Mouse (Mus musculus) ovary, postnatal 10 days (tissue): ENCODE data around the gene Olfr78.

Source experiments
- DNase-seq: peaks from one replicate; pipeline ENCODE4 v3.0.0; 2022; ENCODE audit warnings: low spot score

Gene Olfr78

DNA sequence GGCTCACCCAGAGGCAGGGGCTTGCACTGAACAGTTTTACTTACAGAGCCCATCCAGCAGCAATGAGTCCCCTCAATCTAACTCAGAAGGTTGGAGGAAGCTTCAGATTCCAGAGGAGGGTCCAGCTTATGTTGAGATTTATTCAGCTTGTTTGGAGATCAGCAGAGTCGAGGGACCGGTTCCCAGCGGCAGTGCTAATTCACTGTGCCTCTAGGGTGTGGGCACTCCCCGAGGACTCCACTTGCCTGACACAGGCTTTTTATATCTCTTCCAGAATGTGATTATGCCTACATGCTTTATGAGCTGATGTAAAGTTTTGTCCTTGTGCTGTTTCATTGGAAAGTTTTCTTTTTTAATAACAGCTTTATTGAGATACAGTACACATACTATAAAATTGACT lies at the start of gene Olfr78, which contains the start of gene Olfr560:
Gene Olfr78 (minus strand): TSS at position 206 of the 400 bp plus-strand sequence.
Gene Olfr560 (minus strand): TSS at position 101 of the 400 bp plus-strand sequence.
- no peak for DNase-seq

DNA sequence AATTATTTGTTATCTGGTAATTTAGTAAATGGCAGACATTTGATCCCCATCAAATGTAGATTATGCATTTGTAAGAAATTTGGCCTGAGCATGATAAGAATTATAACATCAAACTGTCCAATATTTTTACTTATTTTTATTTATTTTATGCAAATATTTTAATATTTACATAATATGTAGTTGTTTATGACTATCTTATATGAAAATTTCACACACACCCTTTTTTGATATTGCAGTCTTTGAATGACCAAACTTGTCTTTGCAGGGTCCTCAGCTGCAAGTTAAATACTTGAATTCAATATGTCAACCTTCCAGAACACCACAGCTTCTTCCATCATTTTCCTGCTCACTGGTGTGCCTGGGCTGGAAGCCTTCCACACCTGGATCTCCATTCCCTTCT lies 43.9 kb upstream of the Olfr78 start, which contains the start of gene Olfr564:
Gene Olfr564 (plus strand): TSS at position 301 of the 400 bp plus-strand sequence.
- DNase-seq = no peak

DNA sequence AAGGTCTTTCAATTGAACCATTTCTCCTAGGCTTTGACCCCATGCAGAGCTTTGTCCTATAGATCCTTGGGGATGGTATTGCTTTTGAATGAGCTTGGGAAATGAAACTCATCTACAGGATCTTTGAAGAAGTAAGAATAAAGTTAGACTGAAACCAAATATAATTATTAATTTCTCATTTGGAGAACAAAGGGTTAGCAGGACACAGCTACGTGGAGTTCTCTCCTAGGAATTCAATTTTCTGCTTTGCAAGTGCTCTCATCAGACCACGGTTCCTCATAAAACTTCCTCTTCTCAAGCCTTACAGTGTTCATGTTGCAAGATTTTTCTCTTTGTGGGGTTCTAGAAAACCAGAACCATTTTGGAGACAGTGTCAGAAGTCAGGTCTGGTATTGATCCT lies 11.7 kb upstream of the Olfr78 start, which contains the start of gene Olfr561:
Gene Olfr561 (plus strand): TSS at position 301 of the 400 bp plus-strand sequence.
- DNase-seq = no peak

DNA sequence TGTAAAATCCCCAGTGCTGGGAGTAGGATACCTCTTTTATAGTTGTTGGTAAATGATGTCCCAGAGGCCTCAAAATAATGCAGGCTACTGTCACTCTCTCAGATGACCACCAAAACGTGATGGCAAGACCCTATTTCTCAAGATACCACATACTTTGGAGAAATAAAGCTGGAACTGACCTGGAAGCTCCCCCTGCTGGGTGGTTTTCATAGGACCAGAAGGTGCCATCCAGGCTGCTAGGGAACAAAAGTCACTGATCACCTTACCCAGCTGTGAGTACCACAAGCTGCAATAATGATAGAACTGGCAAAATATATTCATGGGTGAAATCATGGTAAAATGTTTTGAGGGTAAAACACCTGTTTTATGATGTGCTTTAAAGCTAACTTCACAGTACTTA lies 7.2 kb downstream of the Olfr78 start:
- no peak for DNase-seq

DNA sequence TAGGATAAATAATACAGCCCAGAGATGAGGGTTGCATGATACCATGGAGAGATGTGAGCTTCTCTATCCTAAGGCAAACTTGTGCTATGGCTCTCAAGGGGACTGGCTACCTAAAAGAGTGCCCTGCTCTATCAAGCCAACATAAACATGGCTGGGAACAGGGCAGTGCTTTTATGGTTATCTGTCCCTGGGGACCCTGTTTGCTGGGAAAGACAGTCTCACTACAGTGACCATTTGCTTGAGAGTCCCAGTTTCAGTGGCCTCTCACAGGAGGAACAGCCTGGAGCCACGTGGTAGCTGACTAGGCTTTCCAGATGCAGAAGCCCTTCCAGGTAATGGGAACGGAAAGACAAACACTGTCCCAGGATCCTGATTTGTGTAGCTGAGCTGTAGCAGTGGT lies 21.6 kb downstream of the Olfr78 start:
- DNase-seq = no peak

DNA sequence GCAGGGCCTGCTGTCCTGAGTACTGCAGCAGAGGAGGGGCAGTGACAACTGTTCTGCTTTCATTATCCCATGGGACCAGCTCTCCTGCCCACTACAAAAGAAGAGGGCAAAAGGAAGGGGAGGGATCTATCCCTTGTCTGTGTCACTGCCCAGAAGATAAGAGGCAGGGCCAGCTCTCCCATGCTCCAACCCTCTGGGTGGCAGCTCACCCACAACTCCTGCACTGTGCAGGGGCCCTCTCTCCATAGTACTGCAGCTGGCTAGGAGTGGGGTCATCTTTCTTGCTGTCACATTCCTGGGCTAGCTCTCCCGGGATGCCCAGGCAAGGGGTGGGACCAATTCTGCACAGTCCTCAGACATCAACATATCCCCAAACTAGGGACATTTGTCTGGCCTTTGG lies 25.5 kb downstream of the Olfr78 start:
- no peak for DNase-seq

DNA sequence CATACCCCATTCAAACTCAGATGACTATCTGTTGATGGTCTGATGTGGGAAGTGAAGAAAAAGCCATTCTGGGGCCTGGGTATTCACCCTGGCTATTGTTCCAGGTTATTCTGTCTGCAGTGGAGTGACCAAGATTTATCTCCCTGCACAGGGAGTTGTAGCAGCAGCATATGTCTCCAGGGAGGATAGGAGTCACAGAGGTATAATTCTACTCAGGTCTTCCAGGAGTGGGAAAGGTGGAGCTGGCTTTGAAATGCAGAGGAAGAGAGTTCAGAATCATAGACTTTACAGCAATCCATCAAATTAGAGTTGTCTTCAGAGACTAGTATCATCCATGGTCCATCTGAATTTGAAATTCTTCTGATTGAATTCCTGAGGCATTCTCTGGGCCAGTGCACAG lies 31.9 kb downstream of the Olfr78 start, which contains the start of gene Olfr559:
Gene Olfr559 (minus strand): TSS at position 101 of the 400 bp plus-strand sequence.
- no peak for DNase-seq

DNA sequence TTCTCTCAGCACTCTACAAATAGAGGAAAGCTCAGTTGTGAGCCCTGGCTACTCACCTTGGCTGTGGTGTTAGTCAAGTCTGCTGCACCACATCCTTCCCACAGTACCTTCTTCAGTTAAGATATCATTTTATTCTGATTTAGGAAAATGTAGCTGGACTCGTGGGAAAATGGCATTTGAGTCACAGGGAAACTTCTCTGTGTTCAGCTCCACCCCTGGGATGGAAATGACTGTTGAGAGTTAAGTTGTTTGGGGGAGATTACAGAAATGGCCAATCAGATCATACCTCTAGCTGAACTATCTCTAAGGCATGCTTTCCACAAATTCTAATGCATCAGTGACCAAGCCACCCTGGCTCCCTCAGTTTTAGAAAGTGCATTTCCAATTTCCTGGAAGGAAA lies 40.3 kb downstream of the Olfr78 start, which contains the start of gene Olfr33:
Gene Olfr33 (minus strand): TSS at position 101 of the 400 bp plus-strand sequence.
- DNase-seq = no peak

DNA sequence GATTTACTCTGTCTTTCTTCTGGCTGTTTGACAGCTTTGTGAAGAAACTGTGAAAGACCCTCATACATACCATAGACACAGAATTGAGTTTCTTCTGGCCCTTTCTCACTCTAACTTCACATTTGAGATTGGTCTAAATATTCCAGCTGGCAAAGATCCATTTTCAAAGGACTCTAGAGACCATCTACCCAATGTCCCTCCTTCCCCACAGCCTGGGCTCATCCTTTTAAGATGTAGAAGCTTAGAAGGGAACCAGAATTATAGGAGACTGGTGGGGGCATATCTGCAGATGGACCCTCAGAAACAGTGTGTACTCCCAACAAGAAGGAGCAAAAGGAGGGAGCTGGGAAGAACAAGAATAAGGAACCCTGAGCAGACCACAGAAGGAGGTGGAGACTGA lies 57.4 kb downstream of the Olfr78 start, which contains the start of gene Olfr558:
Gene Olfr558 (plus strand): TSS at position 301 of the 400 bp plus-strand sequence.
- no peak for DNase-seq

DNA sequence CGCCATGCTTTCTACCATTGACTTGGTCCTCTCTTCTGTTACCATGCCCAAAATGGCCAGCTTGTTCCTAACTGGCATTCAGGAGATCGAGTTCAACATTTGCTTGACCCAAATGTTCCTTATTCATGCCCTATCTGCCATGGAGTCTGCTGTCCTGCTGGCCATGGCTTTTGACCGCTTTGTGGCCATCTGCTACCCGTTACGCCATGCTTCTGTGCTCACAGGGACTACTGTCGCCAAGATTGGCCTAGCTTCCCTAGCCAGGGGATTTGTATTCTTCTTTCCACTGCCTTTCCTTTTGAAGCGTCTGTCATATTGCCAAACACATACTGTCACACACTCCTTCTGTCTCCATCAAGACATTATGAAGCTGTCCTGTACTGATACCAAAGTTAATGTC lies 60.8 kb downstream of the Olfr78 start:
- DNase-seq = no peak

DNA sequence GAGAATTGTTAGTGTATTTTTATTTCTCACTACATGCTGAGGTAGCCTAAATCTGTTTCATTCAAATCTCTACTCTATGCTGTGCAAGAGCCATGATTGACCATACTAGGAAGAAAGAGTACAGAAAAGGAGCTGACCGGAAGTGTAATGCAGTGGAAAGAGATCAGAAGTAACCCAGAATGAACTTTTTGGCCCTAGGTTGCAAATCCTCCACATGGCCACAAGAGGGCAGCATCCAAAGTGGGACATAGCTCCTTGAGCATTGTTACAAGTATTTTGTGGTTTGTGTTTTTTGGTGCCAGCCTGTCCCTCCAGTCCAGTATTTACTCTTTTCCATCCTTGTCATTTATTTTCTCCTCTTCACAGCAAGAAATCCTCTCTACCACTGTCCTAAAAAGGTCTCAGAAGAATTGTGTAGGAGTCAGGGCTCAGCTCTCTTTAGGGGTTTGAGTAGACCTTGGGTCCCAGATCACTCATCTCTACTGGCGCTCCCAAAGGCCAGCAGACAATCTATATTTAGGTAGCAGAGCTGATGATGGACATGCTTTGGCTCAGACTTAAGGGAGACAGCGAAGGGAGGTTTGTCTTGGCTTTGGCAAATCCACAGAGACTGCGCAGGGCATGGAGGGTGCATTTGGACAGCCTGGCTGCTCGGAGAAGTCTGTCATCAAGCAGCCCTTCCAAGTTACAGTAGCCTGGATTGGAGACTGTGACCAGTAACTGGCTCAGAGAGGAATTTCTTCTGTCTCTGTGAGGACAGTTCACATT lies 63.7 kb downstream of the Olfr78 start, which contains the start of gene Olfr557:
Gene Olfr557 (plus strand): TSS at position 553 of the 768 bp plus-strand sequence.
- DNase-seq = no peak
